Mouse (Mus musculus): ENCODE data around the gene Naxd. TPM values are rescaled to one million over a fixed set of nuclear protein-coding genes. Genes with fewer than 3 reads are reported as not detected.

Naxd gene
- total RNA-seq, 4 experiments from 2014 or later = 73.9 to 84.5 (median 77.5) TPM

- DNase-seq = peak; percentile 31
Observed at GRCm38 (mm10) chr8:11556691-11557423, 59.6 kb downstream of the Naxd start.

- DNase-seq = no peak
Observed at GRCm38 (mm10) chr8:11557424-11557767, 60.1 kb downstream of the Naxd start.

GRCm38 (mm10) chr8:11557768-11558629, 60.7 kb downstream of the Naxd start:
- DNase-seq = peak; percentile 98

GRCm38 (mm10) chr8:11559511-11559910, 62.2 kb downstream of the Naxd start:
- no peak for DNase-seq

- DNase-seq = no peak
Observed at GRCm38 (mm10) chr8:11560220-11560619, 62.9 kb downstream of the Naxd start.

GRCm38 (mm10) chr8:11564236-11564635, 66.9 kb downstream of the Naxd start:
- DNase-seq = no peak

Other genes with a start within 250 kb of the Naxd start
- 100 to 1,000 TPM; 122 to 162 (median 137) TPM for gene Col4a2, start 184.7 kb upstream of the Naxd start, total RNA-seq (2022)
- gene Col4a1, start 184.7 kb upstream of the Naxd start, total RNA-seq (2022) = 100 to 1,000 TPM; 276 to 357 (median 298) TPM
- gene Rab20, start 18.8 kb upstream of the Naxd start, total RNA-seq (2022) = 10 to 100 TPM in 2 of 4 experiments, 1 to 10 TPM in 2; 9.2 to 14.0 (median 10.8) TPM
- gene Cars2, start 53.3 kb downstream of the Naxd start, total RNA-seq (2022) = 10 to 100 TPM; 35.8 to 54.6 (median 38.9) TPM
- gene Ing1, start 58.1 kb downstream of the Naxd start, total RNA-seq (2022) = 10 to 100 TPM; 34.0 to 42.5 (median 36.9) TPM
- 10 to 100 TPM; 50.9 to 93.7 (median 66.6) TPM for gene Ankrd10, start 138.3 kb downstream of the Naxd start, total RNA-seq (2022)
- not detected for gene 1700016D06Rik, start 203.6 kb downstream of the Naxd start, total RNA-seq (2022)
- gene Arhgef7, start 230.2 kb downstream of the Naxd start, total RNA-seq (2022) = 10 to 100 TPM; 40.3 to 56.7 (median 46.7) TPM